Mouse (Mus musculus) thymus, adult 2 months (tissue): ENCODE data around the gene Smug1. TPM values are rescaled to one million over a fixed set of nuclear protein-coding genes. Genes with fewer than 3 reads are reported as not detected.

ENCODE experiments used
- DNase-seq: peaks from one replicate; pipeline ENCODE4 v3.0.0; 2021
- H3K27ac ChIP-seq: fragments of 200-500 bp; 2 replicates; pipeline ENCODE4 v1.5.1; 2012; ENCODE audit warnings: low read length, control low read depth; ENCODE audit not compliant: control insufficient read depth, insufficient read depth
- H3K27me3 ChIP-seq: fragments of 200-500 bp; 2 replicates; pipeline ENCODE4 v1.6.1; 2012; ENCODE audit warnings: mild to moderate bottlenecking, low read length, moderate library complexity, mixed read lengths; ENCODE audit not compliant: control insufficient read depth, insufficient read depth
- H3K36me3 ChIP-seq: fragments of 200-500 bp; 2 replicates; pipeline ENCODE4 v1.6.1; 2012; ENCODE audit warnings: mild to moderate bottlenecking, low read length, moderate library complexity; ENCODE audit not compliant: control insufficient read depth, insufficient read depth
- H3K4me1 ChIP-seq: fragments of 200-500 bp; replicated peaks from 2 replicates; pipeline ENCODE4 v1.6.1; 2012; ENCODE audit warnings: low read length; ENCODE audit not compliant: control insufficient read depth, insufficient read depth
- H3K4me3 ChIP-seq: fragments of 200-500 bp; 2 replicates; pipeline ENCODE4 v1.5.1; 2012; ENCODE audit warnings: mild to moderate bottlenecking, low read length, control low read depth, moderate library complexity; ENCODE audit not compliant: control insufficient read depth, insufficient read depth
- CTCF ChIP-seq: fragments of 200-500 bp; IDR thresholded peaks from 2 replicates; pipeline ENCODE4 v1.5.1; 2012; ENCODE audit warnings: mild to moderate bottlenecking, control low read depth, low read length, moderate library complexity, borderline replicate concordance; ENCODE audit not compliant: control insufficient read depth, poor library complexity, insufficient read depth; ENCODE audit errors: extremely low read depth
- POLR2A ChIP-seq: fragments of 200-500 bp; IDR thresholded peaks from 2 replicates; pipeline ENCODE4 v1.6.1; 2012; ENCODE audit warnings: mild to moderate bottlenecking, low read length, control low read depth, moderate library complexity; ENCODE audit not compliant: control insufficient read depth, poor library complexity, insufficient read depth; ENCODE audit errors: extremely low read depth
- WGBS: fragments of 180-500 bp; shearing (Covaris S2); methylation state at CpG from one replicate; pipeline ENCODE4 v1.1.7; 2018; 5-methylcytosine and 5-hydroxymethylcytosine counted together
- polyA plus RNA-seq: library from polyadenylated mRNA; depleted of rRNA; stranded (reverse); fragments of >200 nt; gene quantifications from 2 replicates; pipeline ENCODE4 v1.2.3, GENCODE M21; 2012; rRNA removed

Gene Smug1
- polyA plus RNA-seq, 1 experiment = 25.1 TPM

DNA sequence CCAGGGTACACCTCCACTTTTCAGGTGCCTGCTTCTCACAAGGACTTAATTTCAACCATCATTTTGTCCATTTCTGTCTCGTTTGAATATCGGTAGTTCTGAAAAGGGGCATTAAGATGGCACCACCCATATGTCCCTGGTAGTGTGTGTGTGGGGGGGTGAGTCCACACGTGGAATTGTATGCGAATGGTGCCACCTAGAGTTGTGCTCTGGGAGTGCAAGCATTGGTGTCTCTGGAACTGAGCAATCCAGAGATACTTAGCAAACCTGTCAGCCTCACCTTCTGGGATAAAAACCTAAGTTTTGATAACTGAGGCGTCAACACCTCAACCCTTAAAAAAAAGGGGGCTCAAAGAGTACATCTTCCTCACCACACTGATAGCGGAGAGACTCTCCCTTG lies 53.8 kb downstream of the Smug1 start:
- H3K36me3 ChIP-seq = no peaks in the 10 kb centered on the region
- no peaks in the 10 kb centered on the region for H3K4me1 ChIP-seq
- TF ChIP-seq CTCF = no peak
- no peak for TF ChIP-seq POLR2A
- H3K27me3 ChIP-seq = no peaks in the 10 kb centered on the region; the same call in 1 of the 2 replicates
- no peak for DNase-seq
- no peak overlapping the region for H3K27ac ChIP-seq
- WGBS = 83% methylated on average over 6 of the region's 6 CpGs
- H3K4me3 ChIP-seq = no peak overlapping the region

- Histone ChIP-seq H3K4me1 (no peaks in the 10 kb centered on the region), H3K27me3 (no peaks in the 10 kb centered on the region; the same call in 1 of the 2 replicates), H3K36me3 (no peaks in the 10 kb centered on the region), H3K4me3 (no peak overlapping the region), H3K27ac (no peak overlapping the region)
- no peak for DNase-seq
- WGBS = 72% methylated on average over 2 of the region's 2 CpGs
- TF ChIP-seq CTCF = no peak
- no peak for TF ChIP-seq POLR2A
Measured at GRCm38 (mm10) chr15:103112309-103112708, 54.6 kb downstream of the Smug1 start.

- no peak for DNase-seq
- no peak overlapping the region for H3K4me3 ChIP-seq
- H3K36me3 ChIP-seq = no peaks in the 10 kb centered on the region
- H3K4me1 ChIP-seq = no peaks in the 10 kb centered on the region
- no peaks in the 10 kb centered on the region for H3K27me3 ChIP-seq
- TF ChIP-seq POLR2A (no peak), CTCF (no peak)
- H3K27ac ChIP-seq = no peak overlapping the region
- WGBS = 82% methylated on average over 4 of the region's 4 CpGs
Measured at GRCm38 (mm10) chr15:103109940-103110339, 57.0 kb downstream of the Smug1 start.

DNA sequence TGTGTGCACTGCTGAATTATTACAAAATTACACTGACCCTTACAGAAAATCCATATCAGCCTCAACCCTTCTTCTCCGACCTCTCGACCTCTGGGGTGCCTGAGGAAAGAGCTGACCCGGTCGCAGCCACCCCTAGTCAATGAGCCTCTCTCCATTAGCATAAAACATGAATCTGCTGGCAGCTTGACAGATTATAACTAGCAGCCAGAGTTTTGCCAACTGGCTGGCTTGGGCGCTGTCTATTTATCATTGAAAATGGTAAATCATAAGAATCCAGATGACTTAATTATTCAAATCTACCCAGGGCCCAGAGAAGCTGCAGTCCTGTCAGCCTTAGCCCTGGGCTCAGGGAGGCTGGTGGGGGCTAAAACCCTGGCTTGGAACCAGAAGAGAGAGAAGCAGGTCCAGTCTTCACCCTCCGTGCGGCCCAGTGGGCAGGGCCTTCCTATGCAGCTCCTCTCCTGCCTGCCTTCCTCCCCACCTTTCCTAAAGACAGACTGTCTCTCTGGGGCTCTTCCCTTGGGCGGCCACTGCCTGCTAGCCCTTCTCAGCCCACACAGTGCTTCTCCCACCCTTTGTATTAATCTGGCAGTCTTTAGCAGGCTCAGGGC lies 58.7 kb downstream of the Smug1 start:
- Histone ChIP-seq H3K36me3 (no peaks in the 10 kb centered on the region), H3K4me1 (no peaks in the 10 kb centered on the region), H3K4me3 (no peak overlapping the region), H3K27ac (no peak overlapping the region), H3K27me3 (no peaks in the 10 kb centered on the region; the same call in none of the 2 replicates)
- WGBS = 90% methylated on average over 8 of the region's 8 CpGs
- TF ChIP-seq CTCF = no peak
- no peak for TF ChIP-seq POLR2A
- DNase-seq = no peak

GRCm38 (mm10) chr15:103106201-103106600 lies 60.7 kb downstream of the Smug1 start:
- TF ChIP-seq CTCF = no peak
- TF ChIP-seq POLR2A = no peak
- no peak for DNase-seq
- Histone ChIP-seq H3K27ac (no peak overlapping the region), H3K4me1 (no peaks in the 10 kb centered on the region), H3K27me3 (peaks cover 8% of the 10 kb centered on the region), H3K4me3 (no peak overlapping the region), H3K36me3 (no peaks in the 10 kb centered on the region)
- WGBS = 31% methylated on average over 2 of the region's 2 CpGs

Other genes starting within 250 kb of the Smug1 start
- gene Hoxc13, start 246.0 kb downstream of the Smug1 start, polyA plus RNA-seq = not detected in 2 replicates
- gene Hoxc12, start 230.3 kb downstream of the Smug1 start, polyA plus RNA-seq = 0.17 TPM in 1 of 2 replicates, not detected in the other
- 0.60 and 0.66 TPM in 2 replicates for gene Hoxc11, start 212.7 kb downstream of the Smug1 start, polyA plus RNA-seq
- gene Hoxc10, start 200.3 kb downstream of the Smug1 start, polyA plus RNA-seq = 0.10 and 0.15 TPM in 2 replicates
- 0.15 and 0.32 TPM in 2 replicates for gene Hoxc5, start 199.6 kb downstream of the Smug1 start, polyA plus RNA-seq
- 0.05 and 0.14 TPM in 2 replicates for gene Hoxc9, start 190.7 kb downstream of the Smug1 start, polyA plus RNA-seq
- 0.07 and 0.08 TPM in 2 replicates for gene Hoxc8, start 176.5 kb downstream of the Smug1 start, polyA plus RNA-seq
- 0.23 and 0.43 TPM in 2 replicates for gene Hoxc6, start 168.8 kb downstream of the Smug1 start, polyA plus RNA-seq
- 0.19 and 0.22 TPM in 2 replicates for gene Hoxc4, start 148.2 kb downstream of the Smug1 start, polyA plus RNA-seq
- 34.2 and 37.0 TPM in 2 replicates for gene Cbx5, start 72.7 kb upstream of the Smug1 start, polyA plus RNA-seq
- 155 and 178 TPM in 2 replicates for gene Hnrnpa1, start 73.3 kb upstream of the Smug1 start, polyA plus RNA-seq
- 4.9 and 7.3 TPM in 2 replicates for gene Nfe2, start 91.3 kb upstream of the Smug1 start, polyA plus RNA-seq
- gene Copz1, start 105.6 kb upstream of the Smug1 start, polyA plus RNA-seq = 106 and 124 TPM in 2 replicates
- 0.28 and 0.45 TPM in 2 replicates for gene Gpr84, start 143.5 kb upstream of the Smug1 start, polyA plus RNA-seq
- gene Zfp385a, start 173.0 kb upstream of the Smug1 start, polyA plus RNA-seq = 18.6 and 20.7 TPM in 2 replicates
- gene Itga5, start 199.7 kb upstream of the Smug1 start, polyA plus RNA-seq = 20.2 and 20.7 TPM in 2 replicates